Mouse (Mus musculus) kidney, embryonic 14.5 days (tissue): ENCODE results near the gene 5330417C22Rik. TPM values are rescaled to one million over a fixed set of nuclear protein-coding genes. Genes with fewer than 3 reads are reported as not detected.
A peak's percentile ranks its signal among the peaks of the same experiment; 100 is the strongest.

Experiments
- ATAC-seq: fragments of 200-750 bp; cut with Nextera tagmentation; 2 replicates; pipeline ENCODE4 v1.8.0; 2017; ENCODE audit warnings: moderate number of reproducible peaks, mild to moderate bottlenecking, moderate TSS enrichment, moderate library complexity; ENCODE audit not compliant: low FRiP score, low TSS enrichment
- H3K27ac ChIP-seq: fragments of 300-500 bp; sonication (generic); 2 replicates; pipeline ENCODE4 v1.5.1; 2014; ENCODE audit warnings: low read depth, mild to moderate bottlenecking, low read length, moderate library complexity, mixed read lengths
- H3K27me3 ChIP-seq: fragments of 300-500 bp; sonication (generic); 2 replicates; pipeline ENCODE4 v1.6.1; 2014; ENCODE audit warnings: mild to moderate bottlenecking, low read length; ENCODE audit not compliant: control insufficient read depth, insufficient read depth
- H3K36me3 ChIP-seq: fragments of 300-500 bp; sonication (generic); 2 replicates; pipeline ENCODE4 v1.6.1; 2014; ENCODE audit warnings: low read length, mixed read lengths; ENCODE audit not compliant: control insufficient read depth, insufficient read depth
- H3K4me1 ChIP-seq: fragments of 300-500 bp; sonication (generic); 2 replicates; pipeline ENCODE4 v1.6.1; 2014; ENCODE audit warnings: low read length, mixed read lengths; ENCODE audit not compliant: control insufficient read depth, insufficient read depth
- H3K4me2 ChIP-seq: fragments of 300-500 bp; sonication (generic); replicated peaks from 2 replicates; pipeline ENCODE4 v1.6.1; 2014; ENCODE audit warnings: low read depth, mild to moderate bottlenecking, low read length
- H3K4me3 ChIP-seq: fragments of 300-500 bp; sonication (generic); 2 replicates; pipeline ENCODE4 v1.5.1; 2014; ENCODE audit warnings: mild to moderate bottlenecking, low read length
- H3K9ac ChIP-seq: fragments of 300-500 bp; sonication (generic); 2 replicates; pipeline ENCODE4 v1.6.1; 2014; ENCODE audit warnings: low read depth, mild to moderate bottlenecking, low read length, moderate library complexity
- H3K9me3 ChIP-seq: fragments of 300-500 bp; sonication (generic); 2 replicates; pipeline ENCODE4 v1.6.1; 2016; ENCODE audit warnings: low read length; ENCODE audit not compliant: control insufficient read depth
- WGBS: fragments of 180-500 bp; shearing (Covaris S2); extraction: QIAGEN DNeasy Blood & Tissue Kit; methylation state at CpG from one replicate; pipeline ENCODE4 v1.1.7; 2014; 5-methylcytosine and 5-hydroxymethylcytosine counted together
- polyA plus RNA-seq: library from polyadenylated mRNA; unstranded; fragments of >200 nt; fragmentation: Nextera tagmentation; extraction: Ambion mirVana; gene quantifications from 2 replicates; pipeline ENCODE4 v1.2.1, GENCODE M21; 2014

Gene 5330417C22Rik
- polyA plus RNA-seq, 1 experiment from 2014 or later, result 2.0 TPM

DNA sequence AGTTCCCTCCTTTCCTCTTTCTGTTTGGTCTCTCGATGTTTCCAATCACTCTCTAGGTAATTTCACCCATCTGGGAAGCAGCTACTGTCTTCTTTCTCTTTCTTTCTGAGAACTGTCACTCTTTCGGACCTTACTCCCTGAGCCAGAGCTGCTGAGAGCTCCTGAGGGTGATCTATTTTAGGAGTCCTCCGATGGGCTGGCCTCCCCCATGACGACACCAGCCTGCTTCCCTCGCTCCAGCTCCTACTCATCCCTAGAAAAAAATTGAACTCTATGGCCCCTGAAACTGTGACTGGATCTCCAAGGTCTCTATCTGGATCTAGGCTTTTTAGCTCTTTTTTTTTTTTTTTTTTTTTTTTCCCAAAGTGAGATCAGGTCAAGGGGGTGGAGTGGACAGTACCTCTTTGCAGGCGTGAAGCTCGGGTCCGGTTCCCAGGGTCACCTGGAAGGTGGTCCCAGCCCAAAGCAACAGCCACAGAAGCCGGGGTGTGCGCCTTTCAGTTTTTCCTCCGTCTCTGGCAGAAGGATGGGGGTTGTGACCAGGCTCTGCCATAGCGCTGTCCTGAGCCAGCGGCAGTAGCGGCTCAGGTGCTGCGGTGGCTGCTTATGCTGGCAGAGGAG is 330 bp downstream of the 5330417C22Rik start:
- Histone ChIP-seq H3K27me3 (peaks cover 21% of the 10 kb centered on the region), H3K4me2 (peak overlapping the region; percentile 59), H3K36me3 (no peaks in the 10 kb centered on the region), H3K9ac (no peak overlapping the region), H3K4me3 (peak overlapping the region; percentile 39), H3K9me3 (no peaks in the 10 kb centered on the region), H3K4me1 (no peaks in the 10 kb centered on the region), H3K27ac (no peak overlapping the region)
- 6% methylated on average over 15 of the region's 15 CpGs for whole genome bisulfite sequencing
- ATAC-seq, result no peak

DNA sequence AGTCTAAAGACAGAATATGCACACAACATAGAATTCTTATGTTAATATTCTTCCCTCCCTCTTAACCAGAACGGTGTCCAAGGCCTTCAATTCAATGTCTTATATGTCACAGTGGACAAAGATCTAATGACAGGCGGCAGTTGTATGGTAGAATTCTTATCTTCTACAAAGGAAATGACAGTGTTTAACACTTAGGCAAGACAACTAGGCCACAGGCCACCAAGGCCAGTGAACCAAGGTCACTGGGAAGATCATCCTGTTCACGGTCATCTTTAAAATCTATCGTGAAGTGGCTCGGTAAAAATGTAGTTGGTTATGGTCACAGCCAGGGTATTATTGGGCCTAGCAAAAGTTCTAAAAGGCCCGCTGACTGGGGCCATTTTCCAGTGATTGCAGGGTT is 2.4 kb downstream of the 5330417C22Rik start, which contains the start of gene 1700013F07Rik:
1700013F07Rik (plus strand) TSS at position 200 of the 400 bp plus-strand sequence.
- peaks cover 21% of the 10 kb centered on the region for H3K27me3 ChIP-seq
- no peaks in the 10 kb centered on the region for H3K4me1 ChIP-seq
- ATAC-seq, result no peak
- H3K4me2 ChIP-seq, result no peak within 1 kb of the TSS
- WGBS, result 93% methylated on average over 6 of the region's 6 CpGs
- H3K9ac ChIP-seq, result no peak within 1 kb of the TSS
- H3K9me3 ChIP-seq, result no peaks in the 10 kb centered on the region
- H3K36me3 ChIP-seq, result no peaks in the 10 kb centered on the region
- H3K27ac ChIP-seq, result no peak within 1 kb of the TSS
- no peak within 1 kb of the TSS for H3K4me3 ChIP-seq

DNA sequence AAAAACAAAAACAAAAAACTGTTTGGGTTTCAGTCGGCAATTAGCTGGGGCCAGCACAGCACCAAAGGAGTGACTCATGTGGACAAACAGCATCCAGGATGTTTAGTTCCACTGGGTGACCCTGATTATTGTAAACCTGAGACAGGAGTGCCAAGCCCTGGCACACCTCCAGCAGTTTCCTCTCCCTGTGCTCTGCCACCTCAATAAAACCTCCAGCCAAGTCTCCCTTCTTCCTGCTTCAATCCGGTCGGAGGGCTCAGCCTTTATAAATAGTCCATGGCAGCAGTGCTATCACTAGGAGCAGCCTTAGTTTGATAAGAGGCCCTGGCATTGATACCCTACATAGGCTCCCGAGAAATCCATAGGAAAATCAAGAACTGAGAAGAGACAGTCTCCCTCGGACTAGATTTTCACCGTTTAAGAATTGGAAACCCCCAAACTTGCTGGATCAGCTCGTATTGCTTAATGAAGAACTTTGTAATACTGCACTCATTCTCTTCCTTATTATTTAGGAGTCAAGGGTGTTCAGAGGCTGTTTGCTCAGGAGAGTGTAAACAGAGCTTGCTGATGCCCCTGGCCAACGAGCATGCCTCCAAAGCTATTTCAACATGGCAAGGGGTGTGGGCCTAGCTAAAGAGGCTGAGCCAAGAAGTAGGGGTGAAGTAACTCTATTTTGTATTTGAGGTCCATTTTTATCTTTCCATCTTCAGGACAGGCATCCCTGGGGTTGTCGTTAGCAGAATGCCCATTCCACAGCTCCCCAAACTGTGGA is 3.0 kb downstream of the 5330417C22Rik start:
- Histone ChIP-seq H3K9ac (no peak overlapping the region), H3K4me1 (no peaks in the 10 kb centered on the region), H3K27ac (no peak overlapping the region), H3K9me3 (no peaks in the 10 kb centered on the region), H3K4me3 (no peak overlapping the region), H3K36me3 (no peaks in the 10 kb centered on the region), H3K4me2 (no peak overlapping the region), H3K27me3 (peaks cover 21% of the 10 kb centered on the region)
- WGBS, result 67% methylated on average over 9 of the region's 9 CpGs
- no peak for ATAC-seq

DNA sequence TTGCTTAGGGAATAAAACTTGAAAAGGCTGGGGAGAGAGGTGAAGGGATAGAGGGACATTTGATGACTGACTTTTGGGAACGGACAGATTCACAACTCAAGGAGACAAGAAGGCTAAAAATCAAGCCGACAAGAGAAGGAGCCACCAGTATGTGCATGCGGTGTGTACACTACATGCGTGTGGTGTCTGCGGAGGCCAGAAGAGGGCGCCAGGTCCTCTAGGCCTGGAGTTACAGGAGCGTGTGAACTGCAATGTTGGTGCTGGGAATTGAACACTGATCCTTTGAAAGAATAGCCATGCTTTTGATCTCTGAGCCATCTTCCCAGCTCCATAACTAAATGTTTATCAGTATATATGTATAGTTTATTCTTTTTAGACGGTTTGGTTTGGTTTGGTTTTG is 7.8 kb downstream of the 5330417C22Rik start:
- WGBS, result 95% methylated on average over 8 of the region's 8 CpGs
- no peak overlapping the region for H3K9ac ChIP-seq
- no peak for ATAC-seq

DNA sequence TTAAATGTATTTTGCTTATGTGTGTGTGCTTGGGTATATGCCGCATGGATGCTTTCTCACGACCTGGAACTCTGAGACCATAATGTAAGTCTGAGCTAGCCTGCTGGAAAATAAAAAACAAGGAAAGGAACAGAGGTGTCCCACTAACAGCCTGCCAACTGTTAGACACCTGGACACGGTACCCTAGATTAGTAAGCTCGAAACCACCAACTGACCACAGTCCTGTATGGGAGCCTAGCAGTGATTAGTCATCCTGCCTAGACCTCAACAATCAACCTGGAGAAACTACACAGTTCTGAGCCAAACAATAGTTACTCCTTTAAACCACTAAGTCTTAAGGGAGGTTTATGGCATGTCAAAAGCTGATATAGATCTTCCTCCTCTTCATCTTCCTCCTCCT is 12.9 kb downstream of the 5330417C22Rik start:
- Histone ChIP-seq H3K4me1 (no peaks in the 10 kb centered on the region), H3K9ac (no peak overlapping the region), H3K9me3 (no peaks in the 10 kb centered on the region), H3K36me3 (no peaks in the 10 kb centered on the region), H3K4me2 (no peak overlapping the region), H3K27me3 (no peaks in the 10 kb centered on the region), H3K27ac (no peak overlapping the region), H3K4me3 (no peak overlapping the region)
- whole genome bisulfite sequencing, result 87% methylated on average over 4 of the region's 4 CpGs
- ATAC-seq, result no peak

More for the DNA sequence above, 7.8 kb downstream of the 5330417C22Rik start:
- Histone ChIP-seq H3K27ac (no peak overlapping the region), H3K9me3 (no peaks in the 10 kb centered on the region), H3K4me1 (no peaks in the 10 kb centered on the region), H3K4me3 (no peak overlapping the region), H3K27me3 (no peaks in the 10 kb centered on the region), H3K4me2 (no peak overlapping the region), H3K36me3 (no peaks in the 10 kb centered on the region)

DNA sequence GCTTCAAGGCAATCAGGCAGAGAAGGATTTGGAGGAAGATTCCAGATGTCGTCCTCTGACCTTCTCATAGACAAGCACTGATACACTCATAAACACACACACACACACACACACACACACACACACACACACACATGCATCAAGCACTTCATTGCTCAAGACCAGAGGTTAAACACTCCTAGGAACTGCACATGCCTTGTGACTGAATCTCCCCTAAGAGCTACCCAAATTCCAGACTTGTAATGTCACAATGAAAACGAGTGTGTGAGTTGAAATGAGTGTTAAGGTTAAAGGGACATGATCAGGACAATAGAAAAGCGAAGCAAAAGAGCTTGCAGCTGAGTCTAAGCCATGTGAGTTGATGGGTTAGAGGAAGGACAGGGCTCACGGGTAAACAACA is 18.1 kb downstream of the 5330417C22Rik start:
- H3K27ac ChIP-seq, result no peak overlapping the region
- H3K9me3 ChIP-seq, result no peaks in the 10 kb centered on the region
- WGBS, result 58% methylated on average over 4 of the region's 4 CpGs
- H3K9ac ChIP-seq, result no peak overlapping the region
- no peak for ATAC-seq
- H3K4me2 ChIP-seq, result no peak overlapping the region
- no peaks in the 10 kb centered on the region for H3K4me1 ChIP-seq
- no peaks in the 10 kb centered on the region for H3K36me3 ChIP-seq
- H3K4me3 ChIP-seq, result no peak overlapping the region
- H3K27me3 ChIP-seq, result no peaks in the 10 kb centered on the region

DNA sequence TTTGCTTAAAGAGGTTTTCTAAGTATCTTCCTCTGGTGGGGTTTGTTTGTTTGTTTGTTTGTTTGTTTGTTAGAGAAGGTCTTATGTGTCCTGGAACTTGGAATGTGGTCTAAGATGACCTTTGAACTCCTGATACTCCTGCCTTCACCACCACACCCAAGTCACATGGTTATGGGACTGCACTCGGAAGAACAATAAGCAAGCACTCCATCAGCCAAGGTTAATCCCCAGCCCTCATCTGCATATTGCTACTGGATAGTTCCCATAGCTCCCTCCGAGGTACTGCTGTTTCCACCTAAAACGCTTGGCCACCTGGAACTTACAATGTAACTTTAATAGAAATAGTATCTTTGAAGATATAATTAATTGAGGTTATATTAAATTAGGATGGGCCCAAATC is 22.9 kb downstream of the 5330417C22Rik start:
- H3K4me1 ChIP-seq, result peaks cover 3% of the 10 kb centered on the region; the same call in 1 of the 2 replicates
- H3K27me3 ChIP-seq, result no peaks in the 10 kb centered on the region
- no peak overlapping the region for H3K4me2 ChIP-seq
- H3K9me3 ChIP-seq, result no peaks in the 10 kb centered on the region
- no peak overlapping the region for H3K9ac ChIP-seq
- ATAC-seq, result no peak
- no peak overlapping the region for H3K4me3 ChIP-seq
- H3K27ac ChIP-seq, result no peak overlapping the region
- WGBS, result 71% methylated on average over 3 of the region's 3 CpGs
- no peaks in the 10 kb centered on the region for H3K36me3 ChIP-seq

DNA sequence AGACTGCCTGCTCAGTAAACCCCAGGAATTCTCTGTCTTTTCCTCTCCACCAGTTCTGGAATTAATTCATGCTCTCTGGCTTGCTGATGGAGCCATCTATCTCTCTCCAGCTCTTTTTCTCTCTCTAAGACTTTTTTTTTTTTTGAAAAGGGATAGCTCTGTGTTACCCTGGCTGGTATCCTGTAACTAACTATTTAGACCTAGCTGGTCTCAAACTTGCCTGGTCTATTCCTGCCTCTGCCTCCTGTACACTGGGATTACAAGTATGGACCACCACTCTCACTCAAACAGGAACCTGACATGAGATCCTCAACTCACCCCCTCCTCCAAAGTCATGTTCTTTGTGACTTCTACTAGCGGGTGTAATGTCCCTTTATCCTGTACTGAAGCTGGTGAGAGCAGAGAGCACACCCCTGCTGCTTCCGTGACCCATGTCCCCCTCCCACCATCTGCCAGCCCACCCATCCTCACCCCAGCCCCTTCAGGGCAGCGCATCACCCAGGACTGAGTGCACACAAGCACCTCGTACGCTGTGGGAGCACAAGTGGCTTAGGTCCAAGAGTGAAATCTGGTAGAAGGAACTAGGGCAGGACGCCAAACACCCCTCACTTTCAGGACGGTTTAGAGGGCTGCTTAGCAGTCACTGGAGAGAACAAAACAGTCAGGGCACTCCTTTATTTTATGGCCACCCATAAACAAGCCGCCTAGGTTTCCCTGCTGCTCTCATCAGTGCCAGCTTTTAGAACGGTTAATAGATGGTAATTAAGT is 25.4 kb downstream of the 5330417C22Rik start:
- H3K9ac ChIP-seq, result no peak overlapping the region
- no peak for ATAC-seq
- H3K4me2 ChIP-seq, result no peak overlapping the region; the same call in 1 of the 2 replicates
- WGBS, result 6% methylated on average over 9 of the region's 9 CpGs
- peaks cover 3% of the 10 kb centered on the region; the same call in 1 of the 2 replicates for H3K4me1 ChIP-seq
- no peak overlapping the region for H3K4me3 ChIP-seq
- H3K36me3 ChIP-seq, result no peaks in the 10 kb centered on the region
- H3K27me3 ChIP-seq, result no peaks in the 10 kb centered on the region
- no peaks in the 10 kb centered on the region for H3K9me3 ChIP-seq
- H3K27ac ChIP-seq, result no peak overlapping the region
